Mouse (Mus musculus) naive thymus-derived CD4-positive, alpha-beta T cell, adult 2 months (primary cell): ENCODE measurements around the gene Pdia2.
A peak's percentile ranks its signal among the peaks of the same experiment; 100 is the strongest.
"Not testable (repeated sequence)": the region's sequence is repeated elsewhere in the genome, so short reads cannot be mapped to it uniquely, and the experiment has no call there.

ENCODE experiments used
- DNase-seq: peaks from one replicate; pipeline ENCODE4 v3.0.0-alpha.2; 2011; ENCODE audit warnings: low read depth

Gene Pdia2

DNA sequence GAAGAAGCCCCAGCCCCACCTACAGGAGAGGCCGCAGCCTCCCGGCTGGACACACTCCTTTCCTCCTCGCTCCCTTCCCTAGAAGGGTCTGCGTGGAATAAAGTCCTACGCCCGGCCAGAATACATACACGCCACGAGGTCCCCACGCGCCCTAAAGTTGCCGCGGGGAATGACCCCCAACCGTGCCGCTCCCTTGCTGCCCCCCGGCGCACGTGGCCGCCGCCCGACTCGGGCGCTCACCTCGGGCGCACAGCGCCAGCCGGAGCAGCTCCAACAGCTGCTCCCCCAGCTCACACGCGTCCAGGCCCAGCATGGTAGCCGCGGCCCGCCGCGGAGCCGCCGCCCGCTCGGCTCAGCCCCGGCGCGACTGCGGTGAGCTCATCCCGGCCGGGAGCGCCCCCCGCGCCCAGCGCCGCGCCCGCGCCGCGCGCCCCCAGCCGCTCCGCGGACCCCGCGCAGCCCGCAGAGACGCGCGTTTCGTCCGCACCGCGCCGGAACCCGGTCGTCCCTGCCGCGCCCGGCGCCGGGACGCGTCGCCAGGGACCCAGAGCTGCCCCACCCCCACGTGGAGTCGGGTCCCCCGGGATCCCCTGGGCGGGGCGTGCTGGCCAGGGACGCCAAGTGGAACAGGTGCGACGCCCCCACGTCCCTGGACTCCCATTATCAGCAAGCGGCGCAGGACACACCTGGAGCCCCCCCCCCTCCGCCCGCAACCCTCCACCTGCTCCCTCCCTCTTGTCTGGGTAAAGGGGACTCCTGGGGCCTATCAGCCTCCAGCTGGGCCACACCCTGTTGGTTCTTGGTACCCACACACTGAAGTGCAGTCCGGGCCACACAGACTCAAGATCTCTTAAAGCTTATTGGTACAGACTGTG lies 2.2 kb upstream of the Pdia2 start:
- DNase-seq: peak; percentile 37

DNA sequence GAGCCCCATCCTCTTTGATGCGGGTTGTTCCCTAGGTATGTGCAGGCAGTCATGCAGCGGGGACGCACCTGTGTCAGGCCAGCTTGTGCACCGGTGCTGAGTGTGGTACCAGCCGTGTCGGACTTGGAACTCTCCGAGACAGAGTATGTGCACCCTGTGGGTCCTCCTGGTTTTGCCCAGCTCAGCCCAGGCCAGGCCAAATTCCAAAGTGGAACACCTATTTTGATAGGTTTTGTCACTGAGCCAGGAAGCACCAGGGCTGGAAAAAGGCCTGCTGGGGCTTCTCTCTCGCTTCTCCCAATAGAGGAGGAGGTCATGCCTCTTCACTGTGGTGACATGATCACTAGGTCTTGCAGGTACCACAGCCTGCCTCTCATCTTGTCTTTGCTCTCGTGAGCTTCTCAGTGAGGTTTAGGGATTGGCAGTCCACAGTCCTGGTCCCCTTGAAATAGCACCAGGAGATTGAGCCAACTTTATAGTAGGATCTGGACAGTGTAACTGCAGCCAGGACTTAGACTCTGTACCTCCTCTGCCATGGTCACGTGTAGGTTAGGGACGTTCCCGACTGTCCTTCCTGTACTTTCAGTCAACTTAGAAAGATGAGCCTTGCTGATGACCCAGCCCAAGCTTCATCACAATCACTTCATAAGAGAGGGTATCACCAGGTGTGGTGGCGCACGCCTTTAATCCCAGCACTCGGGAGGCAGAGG lies 6.3 kb downstream of the Pdia2 start:
- no peak for DNase-seq

DNA sequence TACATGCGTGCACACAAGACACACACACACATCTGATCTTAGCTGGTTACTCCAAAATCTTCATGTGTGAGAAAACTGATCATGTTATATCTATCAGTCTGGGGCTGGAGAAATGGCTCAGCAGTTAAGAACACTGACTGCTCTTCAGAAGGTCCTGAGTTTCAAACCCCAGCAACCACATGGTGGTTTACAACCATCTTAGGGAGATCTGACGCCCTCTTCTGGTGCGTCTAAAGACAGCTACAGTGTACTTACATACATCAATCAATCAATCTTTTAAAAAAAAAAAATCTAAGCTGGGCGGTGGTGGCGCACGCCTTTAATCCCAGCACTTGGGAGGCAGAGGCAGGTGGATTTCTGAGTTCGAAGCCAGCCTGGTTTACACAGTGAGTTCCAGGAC lies 7.4 kb downstream of the Pdia2 start:
- peak; percentile 50 for DNase-seq

DNA sequence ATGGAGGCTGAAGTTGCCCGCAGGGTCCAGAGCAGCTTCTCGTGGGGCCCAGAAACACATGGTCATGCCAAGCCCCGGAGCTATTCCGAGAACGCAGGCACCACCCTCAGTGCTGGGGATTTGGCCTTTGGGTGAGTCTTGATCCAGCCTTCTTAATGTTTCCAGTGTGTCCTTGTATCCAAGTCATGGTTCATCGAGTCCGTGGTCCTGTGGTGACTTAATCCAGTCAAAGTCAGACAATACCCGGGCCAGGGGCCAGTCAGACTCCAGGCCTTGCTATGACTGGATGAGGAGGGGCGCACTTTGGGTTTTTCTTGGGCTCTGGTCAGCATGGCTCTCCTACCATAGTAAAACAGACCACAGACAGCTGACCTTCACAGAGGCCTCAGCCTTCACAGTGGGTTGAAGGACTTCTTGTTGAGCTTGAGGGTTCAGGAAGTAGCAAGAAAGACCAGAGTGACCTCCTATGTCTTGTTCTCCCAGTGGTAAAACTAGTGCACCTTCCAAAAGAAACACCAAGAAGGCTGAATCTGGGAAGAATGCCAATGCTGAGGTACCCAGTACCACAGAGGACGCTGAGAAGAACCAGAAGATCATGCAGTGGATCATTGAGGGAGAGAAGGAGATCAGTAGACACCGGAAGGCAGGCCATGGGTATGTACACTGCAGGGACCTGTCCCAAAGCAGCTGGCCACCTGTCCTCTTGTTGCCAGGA lies 10.6 kb downstream of the Pdia2 start:
- DNase-seq: no peak

DNA sequence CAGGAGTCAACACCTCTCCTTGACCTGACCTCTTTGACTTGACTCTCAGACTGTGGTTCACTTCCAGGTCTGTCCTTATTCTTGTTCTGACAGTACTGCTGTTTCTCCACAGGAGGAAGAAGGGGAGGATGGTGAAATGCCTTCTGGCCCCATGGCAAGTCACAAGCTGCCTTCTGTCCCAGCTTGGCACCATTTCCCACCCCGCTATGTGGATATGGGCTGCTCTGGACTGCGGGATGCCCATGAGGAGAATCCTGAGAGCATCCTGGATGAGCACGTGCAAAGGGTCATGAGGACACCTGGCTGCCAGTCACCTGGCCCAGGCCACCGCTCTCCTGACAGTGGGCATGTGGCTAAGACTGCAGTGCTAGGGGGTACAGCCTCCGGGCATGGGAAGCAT lies 11.3 kb downstream of the Pdia2 start:
- no peak for DNase-seq

DNA sequence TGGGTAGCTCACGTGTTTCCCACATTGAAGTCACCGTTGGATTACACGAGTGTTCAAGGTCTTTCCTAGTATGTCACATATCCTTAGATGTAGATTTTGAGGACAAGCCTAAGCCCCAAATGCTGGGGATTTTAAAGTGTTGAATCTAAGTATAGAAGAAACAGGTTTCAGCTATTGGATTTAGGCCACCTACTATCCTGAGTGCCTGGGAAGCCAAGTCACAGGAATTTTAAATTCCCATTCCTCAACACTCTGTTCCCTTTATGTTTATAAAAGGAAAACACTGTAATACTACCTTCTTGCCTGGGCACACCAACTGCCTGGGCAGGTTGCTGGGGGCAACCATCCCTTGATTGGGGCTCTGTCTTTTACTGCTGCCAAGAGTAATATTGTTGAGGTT lies 17.7 kb downstream of the Pdia2 start:
- no peak for DNase-seq

DNA sequence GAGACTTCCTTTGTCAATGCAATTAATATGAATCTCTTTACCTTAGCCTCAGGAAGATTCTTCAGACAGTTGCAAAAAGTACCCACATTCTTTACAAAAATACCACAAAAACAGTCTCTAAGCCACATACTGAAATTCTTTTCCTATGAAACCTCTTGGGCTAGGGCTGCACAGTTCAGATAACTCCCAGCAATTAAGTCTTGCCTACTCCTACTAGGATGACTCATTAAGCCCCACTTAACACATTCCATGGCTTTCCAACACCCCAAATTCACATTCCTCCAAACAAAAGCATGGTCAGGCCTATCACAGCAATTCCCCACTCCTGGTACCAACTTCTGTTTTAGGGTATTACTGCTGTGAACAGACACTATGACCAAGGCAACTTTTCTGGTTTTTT lies 20.3 kb downstream of the Pdia2 start:
- DNase-seq: no peak

DNA sequence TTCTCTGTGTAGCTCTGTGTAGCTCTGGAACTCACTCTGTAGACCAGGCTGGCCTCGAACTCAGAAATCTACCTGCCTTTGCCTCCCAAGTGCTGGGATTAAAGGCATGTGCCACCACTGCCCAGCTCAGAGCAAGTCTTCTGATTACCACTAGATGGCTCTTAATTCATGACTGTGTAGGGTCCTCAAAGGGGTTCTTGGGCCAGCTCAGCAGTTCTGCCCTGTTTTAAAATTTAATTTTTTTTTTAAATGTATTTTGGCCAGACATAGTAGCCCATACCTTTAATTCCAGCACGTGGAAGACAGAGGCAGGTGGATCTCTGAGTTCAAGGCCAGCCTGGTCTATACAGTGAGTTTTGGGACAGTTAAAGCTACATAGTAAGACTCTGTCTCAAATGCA lies 23.6 kb downstream of the Pdia2 start:
- not testable (repeated sequence) for DNase-seq

DNA sequence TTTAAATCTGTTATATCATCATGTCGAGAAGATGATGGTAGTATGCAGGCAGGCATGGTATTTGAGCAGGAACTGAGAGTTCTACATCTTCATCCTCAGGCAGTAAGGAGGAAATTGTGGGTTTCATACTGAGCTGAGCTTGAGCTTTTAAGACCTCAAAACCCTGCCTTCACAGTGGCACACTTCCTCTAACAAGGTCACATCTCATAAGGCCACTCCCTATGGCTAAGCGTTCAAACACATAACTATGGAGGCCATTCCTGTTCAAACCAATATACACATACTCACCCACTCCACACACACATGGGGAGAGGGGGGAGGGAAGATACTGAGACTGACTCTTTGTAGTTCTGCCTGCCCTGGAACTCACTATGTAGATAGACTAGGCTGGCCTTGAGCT lies 30.8 kb downstream of the Pdia2 start:
- DNase-seq: peak; percentile 85

DNA sequence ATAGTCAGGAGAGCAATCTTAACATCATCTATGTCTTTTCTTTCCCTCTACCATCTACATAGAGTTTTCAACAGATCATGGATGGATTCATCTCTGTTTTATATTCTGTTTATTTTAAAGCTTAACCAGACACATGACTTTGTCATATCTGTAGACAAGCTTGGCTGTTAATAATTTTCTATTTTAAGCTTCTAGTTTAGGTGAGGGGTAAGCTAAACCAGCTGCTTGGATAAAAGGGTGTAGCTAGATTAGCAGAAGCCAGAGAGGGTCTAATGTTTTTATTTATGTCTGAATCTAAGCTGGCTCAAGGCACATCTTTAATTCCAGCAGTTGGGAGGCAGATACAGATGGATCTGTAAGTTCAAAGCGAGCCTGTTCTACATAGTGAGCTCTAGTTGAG lies 36.2 kb downstream of the Pdia2 start:
- no peak for DNase-seq

DNA sequence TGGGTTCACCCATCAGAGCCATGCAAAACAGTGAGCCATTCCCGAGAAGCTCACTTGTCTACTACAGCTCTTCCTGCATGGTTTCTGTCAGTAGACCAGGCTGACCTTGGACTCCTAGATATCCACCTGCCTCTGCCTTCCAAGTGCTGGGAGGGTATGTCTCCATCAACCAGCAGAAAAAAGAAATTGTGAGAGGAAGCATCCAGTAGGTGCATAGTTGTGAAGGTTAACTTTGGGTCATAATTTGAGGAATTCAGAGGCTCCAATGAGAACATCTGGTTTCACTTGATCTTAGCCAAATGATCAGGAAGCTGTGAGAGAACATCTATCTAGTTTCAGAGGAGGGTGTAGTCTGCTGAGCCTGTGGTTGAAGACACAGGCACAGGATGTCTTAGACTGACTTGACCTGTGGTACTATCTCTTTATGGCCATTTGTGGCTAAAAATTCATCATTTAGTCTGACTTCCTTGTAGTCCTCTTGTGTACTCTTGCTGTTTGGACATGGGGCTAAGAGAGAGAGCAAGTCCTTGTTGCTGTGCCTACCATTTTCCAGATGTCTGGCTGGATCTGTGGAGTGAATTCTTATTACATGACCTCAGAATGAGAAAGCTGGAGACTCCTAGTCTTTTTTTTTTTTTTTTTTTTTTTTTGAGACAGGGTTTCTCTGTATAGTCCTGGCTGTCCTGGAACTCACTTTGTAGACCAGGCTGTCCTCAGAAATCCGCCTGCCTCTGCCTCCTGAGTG lies 46.8 kb downstream of the Pdia2 start:
- DNase-seq: no peak

DNA sequence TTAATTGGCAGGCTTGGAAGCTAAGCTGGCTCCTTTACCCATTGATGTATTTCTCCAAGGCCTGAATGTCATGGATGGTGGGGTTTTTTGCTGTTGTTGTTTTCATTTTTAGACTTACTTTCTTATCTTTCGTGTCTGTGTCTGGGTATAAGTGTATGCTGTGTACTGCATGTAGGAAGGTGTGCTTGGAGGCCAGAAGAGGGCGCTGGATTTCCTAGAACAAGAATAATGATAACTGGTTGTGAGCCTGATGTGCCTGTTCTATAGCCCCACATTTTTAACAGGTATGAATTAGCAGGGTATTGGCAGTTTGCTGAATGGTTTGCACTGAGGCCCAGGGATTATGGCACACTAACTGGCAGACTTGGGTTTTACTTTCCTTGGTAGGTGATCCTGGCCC lies 49.8 kb downstream of the Pdia2 start:
- DNase-seq: no peak
